Mouse (Mus musculus) brain, adult 2 months (tissue): ENCODE measurements around the gene Cant1.

Experiments
- DNase-seq: peaks from one replicate; pipeline ENCODE4 v3.0.0; 2011; ENCODE audit warnings: low read depth, low spot score

Gene Cant1

DNA sequence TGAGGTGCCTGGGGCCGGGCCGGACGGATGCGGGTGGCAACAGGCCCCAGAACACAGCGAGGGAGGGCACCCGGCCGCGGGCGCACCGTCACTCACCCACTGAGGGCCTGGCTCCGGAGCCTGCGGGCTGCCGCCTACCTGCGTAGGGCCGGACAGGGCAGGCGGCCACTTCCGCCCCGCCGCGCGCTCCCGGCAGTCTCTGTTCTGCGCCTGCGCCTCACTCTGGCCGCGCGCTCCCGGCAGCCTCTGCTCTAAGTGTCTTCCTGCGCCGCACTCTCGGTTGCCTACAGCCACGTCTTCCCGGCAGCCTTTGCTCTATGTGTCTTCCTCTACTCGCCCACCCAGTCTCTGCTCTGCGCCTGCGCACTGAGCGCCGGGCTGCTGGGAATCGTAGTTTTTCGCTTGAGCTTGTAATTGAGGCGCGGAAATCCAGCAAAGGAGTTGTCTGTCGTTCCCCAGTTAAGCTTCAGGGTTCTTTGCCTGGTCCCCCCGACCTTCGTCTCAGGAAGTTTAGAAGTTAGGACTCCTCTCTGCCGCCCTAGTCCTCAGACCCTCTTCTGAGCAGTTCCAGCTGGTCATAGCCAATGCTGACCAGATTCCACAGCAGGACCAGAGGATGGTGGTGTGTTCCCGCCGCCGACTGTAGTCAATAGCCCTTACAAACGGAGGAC is at the start of gene Cant1:
Gene Cant1, minus strand, starts transcription at position 253 of the 671 bp plus-strand sequence.
- DNase-seq, result peak; percentile 100

DNA sequence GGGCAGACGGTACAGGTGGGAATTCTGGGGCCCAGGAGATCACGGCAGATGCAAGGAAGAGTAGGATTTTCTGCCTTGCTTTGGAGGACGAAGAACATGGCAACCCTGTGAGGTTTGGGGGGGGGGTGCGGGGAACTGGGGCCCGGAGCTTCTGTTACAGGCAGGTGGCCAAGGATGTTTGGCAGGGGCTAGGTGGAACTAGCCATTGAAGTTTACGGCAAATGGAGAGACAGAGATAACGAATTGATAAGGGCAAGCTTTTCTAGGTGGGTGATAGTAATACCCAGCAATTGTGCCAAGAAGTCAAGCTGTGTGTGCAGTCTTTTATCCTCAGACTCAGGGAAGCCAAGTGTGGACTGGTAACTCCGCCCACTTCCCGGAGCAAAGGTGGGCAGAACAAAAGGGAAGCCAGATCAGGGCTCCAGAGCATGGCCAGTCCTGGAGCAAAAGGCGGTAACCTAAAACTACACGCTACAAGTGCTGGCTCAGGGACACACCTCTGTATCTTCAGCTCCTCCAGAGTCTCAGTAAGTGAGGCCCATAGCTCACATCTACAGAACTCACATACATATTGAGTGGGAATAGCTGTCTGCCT is 48.7 kb upstream of the Cant1 start:
- DNase-seq, result no peak

DNA sequence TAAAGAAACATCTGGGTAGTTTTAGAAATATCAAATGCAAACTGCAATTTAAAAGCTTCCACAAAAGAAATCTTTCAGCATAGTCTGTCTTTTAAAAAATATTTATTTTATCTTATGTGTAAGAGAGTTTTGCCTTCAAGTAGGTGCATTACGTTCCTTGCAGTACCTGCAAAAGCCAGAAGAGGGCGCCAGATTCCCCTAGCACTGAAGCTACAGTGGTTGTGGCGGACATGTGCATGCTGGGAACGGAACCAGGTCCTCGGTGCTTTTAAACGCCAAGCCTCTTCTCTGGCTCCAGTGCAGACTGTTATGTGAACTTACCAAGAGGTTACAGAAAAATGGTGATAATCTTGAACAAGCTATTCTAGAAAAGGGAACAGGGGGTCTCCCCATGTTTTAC is 41.4 kb upstream of the Cant1 start:
- DNase-seq, result no peak

DNA sequence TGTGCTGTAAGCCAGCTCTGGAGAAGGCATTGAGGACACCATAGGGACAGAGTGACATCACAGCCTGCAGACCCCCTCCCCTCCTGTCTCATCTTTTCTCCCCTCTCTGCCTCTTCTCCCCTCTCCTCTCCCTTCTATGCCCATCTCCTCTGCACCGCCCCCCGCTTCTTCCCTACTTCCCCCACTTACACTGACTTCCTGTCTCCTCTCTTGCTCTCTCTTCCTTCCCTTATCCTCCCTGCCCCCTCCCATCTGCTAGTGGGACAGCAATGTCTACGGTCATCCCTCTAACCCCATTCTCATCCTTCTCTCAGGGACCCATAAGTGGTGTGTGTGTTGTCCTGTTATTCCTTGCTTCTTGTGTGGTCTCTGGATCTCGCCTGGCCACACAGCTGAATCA is 40.6 kb upstream of the Cant1 start:
- no peak for DNase-seq

DNA sequence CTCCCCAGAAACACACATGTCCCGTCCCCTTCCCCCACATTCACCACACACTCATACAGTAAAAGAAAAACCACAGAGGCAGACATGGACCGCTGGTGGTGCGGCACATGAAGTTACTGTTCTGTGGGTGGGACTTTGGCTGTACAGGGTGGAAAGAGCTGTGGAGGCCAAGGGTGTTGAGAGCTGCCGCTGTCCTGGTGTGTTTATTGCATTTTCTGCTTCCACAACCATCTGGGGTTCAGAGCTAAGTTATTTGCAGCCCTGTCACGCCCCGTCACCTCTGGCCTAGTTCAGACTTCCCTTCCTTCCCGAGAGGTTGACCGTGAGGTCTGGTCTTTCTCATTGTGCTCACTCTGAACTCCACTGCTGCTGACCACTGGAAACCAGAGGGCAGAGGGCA is 40.2 kb upstream of the Cant1 start:
- peak; percentile 41 for DNase-seq

DNA sequence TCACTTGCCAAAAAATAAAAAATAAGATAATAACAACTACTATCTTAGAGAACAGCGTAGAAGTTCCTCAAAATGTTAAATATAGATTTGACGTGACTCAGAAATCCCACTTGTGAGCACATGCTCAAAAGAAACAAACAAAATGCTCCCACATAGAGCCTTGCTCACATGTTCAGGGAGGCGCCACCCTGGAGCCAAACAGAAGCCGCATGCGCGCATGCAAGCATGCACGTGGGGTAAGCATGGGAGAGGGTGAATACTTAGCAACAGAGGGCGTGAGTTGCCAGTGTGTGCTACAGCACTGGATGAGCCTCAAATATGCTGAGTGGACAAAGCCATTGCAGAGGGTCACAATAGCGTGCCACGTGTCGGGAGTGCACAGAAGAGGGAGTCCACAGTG is 38.1 kb upstream of the Cant1 start:
- peak; percentile 83 for DNase-seq

DNA sequence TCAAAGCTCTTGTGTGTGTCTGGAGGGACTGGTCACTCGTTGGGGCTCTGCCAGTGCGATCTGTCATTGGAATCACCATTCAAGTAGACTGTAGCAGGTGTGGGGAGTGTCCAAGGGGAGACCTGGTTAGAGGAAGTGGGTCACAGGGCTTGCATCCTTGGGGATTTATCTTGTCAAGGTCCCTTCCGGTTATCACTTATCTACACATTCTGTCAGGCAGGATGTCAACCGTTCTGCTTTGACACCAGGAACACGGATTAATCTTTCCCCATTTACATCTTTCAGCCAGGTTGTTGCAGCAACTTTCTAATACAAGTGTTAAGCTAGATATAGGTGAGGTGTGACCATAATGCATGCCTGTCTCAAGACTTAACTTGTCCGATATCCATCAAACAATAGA is 36.9 kb upstream of the Cant1 start:
- no peak for DNase-seq

DNA sequence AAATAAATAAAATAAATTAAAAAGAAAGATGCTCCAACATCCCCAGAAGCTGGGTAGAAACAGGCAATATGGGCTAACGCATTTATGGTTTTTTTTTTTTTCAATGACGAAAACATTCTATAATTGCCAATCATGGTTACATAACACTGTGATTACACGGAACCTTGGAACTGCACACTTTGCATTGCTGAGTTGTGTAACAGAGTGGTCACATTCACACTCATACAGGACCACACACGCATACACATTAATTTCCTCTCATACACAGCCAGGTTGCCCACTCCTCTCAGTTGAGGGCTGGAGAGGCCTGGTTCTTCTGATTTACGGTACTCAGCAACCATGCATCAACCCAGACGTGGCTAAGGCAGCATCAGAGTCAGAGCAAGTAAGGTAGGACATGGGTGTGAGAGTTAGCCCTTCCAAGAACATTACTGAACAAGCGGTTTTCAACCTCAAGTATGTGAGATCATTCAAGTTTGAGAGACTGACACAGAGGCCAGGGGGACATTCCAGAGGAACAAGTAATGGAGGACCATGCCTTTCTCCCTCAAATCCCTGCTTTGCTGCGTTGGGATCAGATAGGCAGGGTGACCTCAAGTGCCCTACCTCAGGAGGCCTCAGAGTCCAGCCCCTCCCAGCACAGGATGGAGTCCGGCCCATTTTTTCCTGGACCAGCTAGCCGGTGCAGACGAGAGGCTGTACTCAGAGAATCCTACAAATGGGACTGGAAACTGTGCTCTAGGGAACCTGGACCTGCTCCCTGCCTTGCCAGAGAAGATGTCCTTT is 35.2 kb upstream of the Cant1 start:
- DNase-seq, result no peak

DNA sequence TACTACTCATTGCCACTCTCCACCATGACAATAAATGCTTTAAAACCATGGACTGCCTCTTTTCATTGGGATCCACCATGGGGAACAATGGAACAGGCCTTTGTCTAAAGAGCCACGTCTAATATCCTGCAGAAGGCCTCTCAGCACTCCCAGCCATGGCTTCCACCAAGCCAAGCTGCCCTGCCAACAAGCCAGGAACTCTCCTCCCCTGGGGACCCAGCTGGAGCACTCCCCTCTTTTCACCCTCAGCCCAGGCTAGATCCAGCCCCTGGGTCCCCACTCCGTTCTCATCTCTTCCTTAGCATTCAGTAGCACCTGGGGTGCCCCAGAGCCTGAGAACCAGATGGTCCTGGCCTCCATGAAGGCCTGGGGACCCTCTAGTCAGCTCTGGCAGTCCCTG is 34.1 kb upstream of the Cant1 start:
- DNase-seq, result no peak

DNA sequence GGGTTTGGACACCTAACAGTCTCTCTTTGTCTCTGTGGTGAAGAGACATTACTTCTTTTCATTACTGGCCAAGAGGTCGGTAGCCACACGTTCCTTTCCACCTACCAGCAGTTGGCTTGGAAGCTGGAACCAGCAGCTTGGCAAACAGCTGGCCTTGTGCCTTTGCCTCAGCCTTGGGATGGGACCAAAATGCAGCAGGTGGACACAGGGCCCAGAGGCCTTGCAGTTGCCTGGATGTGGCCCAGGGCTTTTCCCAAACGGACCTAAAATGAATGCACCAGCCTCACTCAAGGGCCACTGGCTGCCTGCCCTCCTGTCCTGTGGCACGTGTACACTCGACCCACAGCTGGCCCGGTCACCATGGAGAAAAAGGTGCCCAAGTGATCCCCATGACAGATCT is 32.3 kb upstream of the Cant1 start:
- no peak for DNase-seq

DNA sequence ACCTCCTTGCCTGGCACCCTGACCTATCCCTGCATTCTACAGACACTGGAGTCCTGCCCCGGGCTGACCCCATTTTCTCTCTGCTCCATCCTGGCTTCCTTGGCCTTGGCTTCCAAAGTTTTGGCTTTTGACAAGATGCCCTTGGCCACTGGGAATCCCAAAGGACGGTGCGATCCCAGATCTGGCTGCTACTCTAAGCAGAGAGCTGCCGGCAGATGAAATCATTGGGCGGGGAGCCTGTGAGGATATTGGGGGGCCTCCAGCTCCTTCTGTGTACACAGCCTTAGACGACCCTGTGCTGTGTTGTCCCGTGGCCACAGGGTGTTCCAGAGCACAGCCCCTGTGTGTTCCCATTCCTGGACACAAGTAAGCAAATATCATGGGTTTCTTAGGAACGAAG is 29.5 kb upstream of the Cant1 start:
- DNase-seq, result no peak

DNA sequence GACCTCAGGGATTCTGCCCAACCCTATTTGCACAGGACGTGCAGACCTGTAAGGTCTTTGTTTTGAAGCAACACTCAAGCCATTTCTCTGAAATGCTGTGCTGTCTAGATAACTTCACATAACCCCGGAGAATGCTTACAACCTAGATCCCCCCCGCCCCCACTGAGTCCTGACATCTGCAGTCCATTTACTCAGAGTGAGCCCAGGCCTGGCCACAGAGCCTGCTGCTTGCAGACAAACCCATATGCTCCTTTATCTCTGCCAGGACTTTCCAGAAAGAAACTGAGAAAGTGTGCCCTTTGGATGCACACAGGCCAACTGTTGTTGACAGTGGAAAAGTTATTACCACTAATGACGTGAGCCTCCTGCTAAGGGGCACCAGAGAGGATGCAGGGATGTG is 28.5 kb upstream of the Cant1 start:
- DNase-seq, result no peak

DNA sequence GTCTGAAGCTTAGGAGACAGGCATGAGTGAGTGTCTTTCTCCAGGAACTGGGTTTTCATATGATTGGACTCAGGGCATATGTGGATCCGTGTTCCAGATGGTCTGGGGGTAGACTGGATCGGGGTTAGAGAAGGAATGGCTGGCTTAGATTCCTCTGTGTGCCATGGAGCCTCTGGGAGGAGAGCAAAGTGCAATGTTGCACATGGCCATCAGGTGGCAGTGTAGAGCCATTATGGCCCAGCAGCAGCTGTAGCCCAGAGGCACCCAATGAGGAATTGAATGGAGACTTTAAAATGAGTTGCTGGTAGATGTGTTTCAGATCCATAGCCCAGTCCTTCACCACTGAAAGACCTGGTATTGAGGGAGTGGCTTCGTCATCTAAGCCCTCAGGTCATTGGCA is 27.0 kb upstream of the Cant1 start:
- DNase-seq, result peak; percentile 85

DNA sequence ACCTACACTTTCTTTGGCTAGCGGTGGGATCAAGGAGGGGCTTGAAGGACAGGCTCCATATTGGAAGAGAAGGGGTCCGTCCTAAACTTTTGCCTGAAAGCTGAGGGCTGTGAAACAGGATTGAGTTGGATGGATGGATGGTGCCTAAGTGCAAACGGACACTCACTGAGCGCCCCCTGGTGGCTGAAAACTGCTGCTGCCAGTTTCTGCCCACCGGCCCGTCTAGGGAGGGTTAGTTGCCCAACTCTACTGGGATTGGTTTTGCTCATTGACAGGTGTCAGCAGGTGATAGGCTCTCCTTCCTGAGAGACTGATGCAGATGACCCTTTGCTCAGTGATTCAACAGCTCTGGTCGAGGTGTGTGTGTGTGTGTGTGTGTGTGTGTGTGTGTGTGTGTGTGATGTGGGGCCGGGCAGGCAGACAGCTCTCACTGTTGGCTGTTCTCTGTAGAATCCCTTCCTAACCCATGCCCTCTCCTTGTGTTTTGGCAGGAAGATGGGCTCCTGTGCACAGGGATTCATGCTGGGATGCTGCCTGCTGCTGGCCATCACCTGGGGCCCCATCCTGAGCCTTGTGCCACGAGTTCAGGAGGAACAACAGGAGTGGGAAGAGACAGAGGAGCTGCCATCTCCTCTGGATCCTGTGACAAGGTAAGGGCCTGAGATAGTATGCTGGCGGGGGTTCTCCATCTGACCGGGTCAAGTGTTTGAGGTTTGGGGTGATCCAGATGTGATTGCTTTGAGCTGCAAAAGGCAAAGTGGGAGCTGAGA is 24.5 kb upstream of the Cant1 start:
- peak; percentile 72 for DNase-seq

DNA sequence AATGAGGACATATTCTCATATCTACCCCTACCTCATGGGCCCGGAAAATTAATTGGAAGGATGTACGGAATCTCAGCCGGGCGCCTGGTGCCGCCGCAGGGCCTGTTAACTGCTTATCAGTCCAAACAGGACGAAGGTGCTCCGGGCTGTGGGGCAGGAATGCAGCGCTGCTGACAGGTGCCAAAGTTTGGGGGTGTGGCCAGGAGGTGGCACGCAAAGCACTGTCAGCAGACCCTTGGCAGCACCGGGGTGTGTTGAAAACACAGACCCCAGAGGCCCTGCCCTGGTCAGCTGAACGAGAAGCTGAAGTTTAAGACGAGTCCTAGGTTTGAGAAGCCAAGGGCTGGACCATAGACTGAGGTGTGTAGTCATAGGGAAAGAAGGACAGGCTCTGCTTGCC is 23.8 kb upstream of the Cant1 start:
- DNase-seq, result no peak

DNA sequence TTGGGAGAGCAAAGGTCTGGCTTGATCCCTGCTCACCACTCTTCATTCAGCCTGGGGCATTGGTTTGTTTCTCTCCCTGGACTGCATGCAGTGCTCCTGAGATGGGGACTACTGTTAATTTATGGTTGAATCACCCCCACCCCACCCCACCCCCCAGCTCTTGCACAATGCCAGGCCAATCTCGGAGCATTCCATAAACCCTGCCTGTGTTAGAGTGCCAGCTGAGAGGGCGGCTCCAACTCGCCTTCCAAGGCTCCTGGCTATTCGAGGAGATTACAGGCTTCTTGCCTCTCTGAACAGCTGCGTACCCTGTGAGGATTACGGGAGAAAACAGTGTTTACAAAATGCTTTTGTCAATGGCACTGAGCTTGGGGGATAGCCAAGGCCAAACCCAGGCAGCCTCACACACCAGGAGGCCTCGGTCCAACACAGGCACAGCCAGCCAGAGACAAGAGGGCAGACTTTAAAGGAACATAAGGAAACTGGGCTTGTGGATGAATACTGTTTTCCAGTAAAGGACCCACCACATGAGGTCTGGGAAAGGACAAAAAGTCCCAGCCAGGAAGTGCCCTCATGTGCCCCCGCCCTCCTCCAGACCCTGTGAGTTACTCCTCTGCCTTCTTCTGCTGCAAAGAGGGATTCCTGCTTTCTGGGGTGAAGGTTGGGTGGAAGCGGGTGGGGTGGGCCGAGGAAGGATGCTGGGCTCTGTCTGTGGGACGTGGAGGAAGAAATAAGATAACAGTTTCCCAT is 20.0 kb upstream of the Cant1 start:
- peak; percentile 66 for DNase-seq

DNA sequence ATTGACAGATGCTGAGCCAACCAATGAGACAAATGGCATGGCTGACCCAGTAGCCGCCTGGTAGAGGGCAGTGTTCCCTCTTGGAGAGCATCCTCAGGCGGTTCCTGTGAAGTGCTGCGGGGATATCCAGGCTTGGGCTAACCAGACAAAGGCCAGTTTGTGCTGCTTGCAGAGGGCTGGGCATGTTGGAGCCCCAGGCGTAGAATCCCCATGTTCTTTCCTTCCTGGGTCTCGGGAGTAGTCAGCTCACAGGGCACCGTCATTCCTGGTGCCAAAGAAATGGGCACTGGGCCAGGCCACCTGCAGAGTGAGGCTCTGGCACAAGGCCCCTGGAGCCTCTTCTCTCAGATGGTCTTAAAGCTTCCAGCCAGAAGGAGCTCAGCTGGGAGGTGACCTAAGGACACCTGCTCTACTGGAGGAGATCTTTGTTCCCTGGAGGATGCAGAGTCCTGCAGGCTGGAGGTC is 17.6 kb upstream of the Cant1 start:
- peak; percentile 86 for DNase-seq

DNA sequence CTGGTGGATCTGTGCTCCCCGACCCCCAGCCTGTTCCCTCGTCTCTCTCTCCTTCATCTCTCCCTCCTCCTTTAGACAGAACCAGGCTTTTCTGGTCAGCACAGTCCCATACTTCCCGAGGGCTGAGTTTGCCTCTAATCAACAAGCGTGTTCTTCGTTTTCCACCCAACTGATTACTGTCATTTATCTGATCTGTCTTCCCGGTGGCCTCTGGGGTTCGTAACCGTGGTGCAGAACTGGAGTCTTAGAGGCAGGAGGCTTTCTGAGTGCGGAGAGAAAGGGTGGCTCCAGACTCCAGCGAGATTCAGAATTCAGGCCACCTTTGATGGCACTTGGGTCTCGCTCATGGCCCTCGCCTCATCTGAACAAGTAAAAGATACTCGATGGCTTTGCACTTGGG is 15.2 kb upstream of the Cant1 start:
- DNase-seq, result no peak

DNA sequence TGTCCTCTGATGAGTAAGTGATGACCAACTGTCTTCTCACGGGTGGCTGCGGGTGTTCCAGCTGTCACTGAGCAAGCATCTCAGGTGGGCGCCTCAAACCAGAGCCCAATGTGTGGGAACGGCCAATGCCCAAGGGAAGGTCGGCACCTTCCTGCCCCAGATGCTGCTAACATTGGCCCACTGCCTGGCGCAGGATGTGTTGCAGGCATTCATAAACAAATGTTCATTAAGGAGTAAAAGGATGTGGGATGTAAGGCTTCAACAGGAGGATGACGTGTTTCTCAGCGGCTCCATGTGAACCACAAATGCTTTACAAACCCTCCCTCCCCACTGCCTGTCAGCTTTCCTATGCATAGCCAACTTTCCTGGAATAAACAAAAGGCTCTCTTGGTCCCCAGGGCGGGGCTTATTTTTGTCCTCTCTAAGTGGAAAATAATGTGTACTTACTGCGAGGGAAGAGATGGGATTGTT is 14.5 kb upstream of the Cant1 start:
- DNase-seq, result peak; percentile 54

DNA sequence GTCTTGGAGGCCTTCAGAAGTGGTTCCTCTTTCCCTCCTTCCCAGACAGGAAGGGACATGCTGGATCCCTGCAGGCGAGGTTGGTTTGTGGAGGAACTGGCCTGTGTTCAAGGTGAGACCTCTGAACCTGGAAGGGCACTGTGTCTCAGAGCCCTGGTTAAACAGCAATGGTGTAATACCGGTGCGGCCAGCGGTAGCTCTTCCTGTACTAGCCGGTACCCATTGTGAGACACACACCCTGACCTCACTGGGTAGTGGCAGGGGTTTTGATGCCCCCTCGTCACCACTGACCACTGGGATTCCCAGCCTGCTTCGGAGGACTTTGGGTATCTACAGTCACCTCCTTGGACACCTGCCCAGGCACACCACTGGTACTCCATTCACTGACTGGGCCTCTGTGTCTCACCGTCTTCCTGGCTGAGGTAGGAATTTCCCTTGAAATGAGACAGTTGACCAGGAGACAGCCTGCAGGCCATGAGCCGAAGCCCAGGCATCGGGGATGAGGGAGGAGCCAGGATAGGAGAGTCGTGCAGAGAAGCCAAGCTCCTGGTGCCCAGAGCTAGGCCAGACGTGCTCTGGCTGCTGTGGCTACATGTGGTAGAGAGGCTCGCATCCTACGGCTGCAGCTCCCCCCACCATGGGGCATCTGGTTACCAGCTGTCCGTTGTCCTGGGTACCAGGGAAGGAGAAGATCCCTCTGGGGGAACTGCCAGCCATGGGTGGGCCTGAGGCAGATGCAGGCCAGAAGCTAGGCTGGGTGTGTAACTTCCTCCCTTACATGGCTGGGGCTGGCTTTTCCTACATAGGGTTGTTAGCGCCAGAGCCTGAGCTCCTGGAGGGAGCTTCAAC is 12.4 kb upstream of the Cant1 start:
- DNase-seq, result no peak
